Comparison of ENCODE assay signal across 8 mouse cellular contexts in genomic region chr1:134067143-134067619, GRCm38 (mm10). TPM values are rescaled to one million over a fixed set of nuclear protein-coding genes. Genes with fewer than 3 reads are reported as not detected.
A peak's percentile ranks its signal among the peaks of the same experiment; 100 is the strongest.
DNase-seq lines count a peak whose midpoint lies in the region; ATAC-seq lines count a peak whose summit lies in the region.

No protein-coding gene starts in this region.

- WGBS in heart, embryonic 10.5 days: 17% methylated on average over 8 of the region's 8 CpGs
- WGBS in embryonic facial prominence, embryonic 15.5 days: 13% methylated on average over 8 of the region's 8 CpGs
- 5% methylated on average over 8 of the region's 8 CpGs for WGBS in intestine, embryonic 14.5 days

- H3K27ac ChIP-seq in heart, embryonic 10.5 days: peak overlapping the region; percentile 64
- peak overlapping the region; percentile 68; the same call in 1 of the 2 replicates for H3K27ac ChIP-seq in embryonic facial prominence, embryonic 15.5 days (replicated peaks)
- 0 out of 2 replicates have a peak overlapping the region, but pooled peaks have one; percentile 38 for H3K27ac ChIP-seq in intestine, embryonic 14.5 days (ENCODE audit: low read depth)

- H3K4me1 ChIP-seq in heart, embryonic 10.5 days: peaks cover 80% of the 10 kb centered on the region
- H3K4me1 ChIP-seq in embryonic facial prominence, embryonic 15.5 days: peaks cover 66% of the 10 kb centered on the region
- H3K4me1 ChIP-seq in intestine, embryonic 14.5 days (replicated peaks; ENCODE audit: control insufficient read depth, insufficient read depth, low read length): peaks cover 69% of the 10 kb centered on the region

- H3K9ac ChIP-seq in embryonic facial prominence, embryonic 15.5 days: no peak overlapping the region
- no peak overlapping the region for H3K9ac ChIP-seq in intestine, embryonic 14.5 days (ENCODE audit: low read length)

- no peaks in the 10 kb centered on the region for H3K9me3 ChIP-seq in heart, embryonic 10.5 days
- H3K9me3 ChIP-seq in embryonic facial prominence, embryonic 15.5 days (replicated peaks): no peaks in the 10 kb centered on the region
- no peaks in the 10 kb centered on the region for H3K9me3 ChIP-seq in intestine, embryonic 14.5 days (ENCODE audit: control insufficient read depth, low read length)

- H3K4me2 ChIP-seq in embryonic facial prominence, embryonic 15.5 days (replicated peaks): no peak overlapping the region
- H3K4me2 ChIP-seq in intestine, embryonic 14.5 days (ENCODE audit: low read length): no peak overlapping the region

- H3K4me3 ChIP-seq in heart, embryonic 10.5 days: no peak overlapping the region
- no peak overlapping the region for H3K4me3 ChIP-seq in embryonic facial prominence, embryonic 15.5 days (replicated peaks)
- H3K4me3 ChIP-seq in intestine, embryonic 14.5 days (ENCODE audit: low read depth, low read length): no peak overlapping the region

- no peak for DNase-seq in heart, embryonic 10.5 days (ENCODE audit: low spot score)
- no peak for DNase-seq in heart, adult 8-10 months (ENCODE audit: low spot score)
- DNase-seq in intestine, embryonic 14.5 days (ENCODE audit: low spot score): no peak
- DNase-seq in lung, adult 18-20 months: peak; percentile 93 to 95
- peak; percentile 47 for DNase-seq in skeletal muscle tissue, adult 2 months (ENCODE audit: low read depth, low spot score)
- no peak for DNase-seq in cerebellum, postnatal 36 days
- DNase-seq in right cerebral cortex, postnatal 36 days (ENCODE audit: low spot score in 2 of 2): no peak

- peak; percentile 41 for ATAC-seq in embryonic facial prominence, embryonic 15.5 days (ENCODE audit: insufficient number of reproducible peaks, low FRiP score, low TSS enrichment, low read depth)
- peak; percentile 80 for ATAC-seq in intestine, embryonic 14.5 days (replicated peaks; ENCODE audit: low FRiP score, low TSS enrichment, low read depth)

- no peaks in the 10 kb centered on the region for H3K36me3 ChIP-seq in heart, embryonic 10.5 days
- no peaks in the 10 kb centered on the region for H3K36me3 ChIP-seq in embryonic facial prominence, embryonic 15.5 days
- no peaks in the 10 kb centered on the region for H3K36me3 ChIP-seq in intestine, embryonic 14.5 days (ENCODE audit: control insufficient read depth, insufficient read depth, low read length)

- H3K27me3 ChIP-seq in heart, embryonic 10.5 days (ENCODE audit: insufficient read depth, poor library complexity, severe bottlenecking): no peaks in the 10 kb centered on the region
- H3K27me3 ChIP-seq in embryonic facial prominence, embryonic 15.5 days: no peaks in the 10 kb centered on the region
- no peaks in the 10 kb centered on the region for H3K27me3 ChIP-seq in intestine, embryonic 14.5 days (replicated peaks; ENCODE audit: control insufficient read depth, insufficient read depth, low read length)

RNA-seq across cellular contexts. Expression of gene Btg2, which starts 11.7 kb away (rescaled TPM):
- polyA plus RNA-seq in heart, embryonic 10.5 days (2016; fragmentation: Nextera tagmentation; extraction: Ambion mirVana): 26.1 and 34.2 TPM in 2 replicates
- 10 to 100 TPM; 18.3 to 35.3 (median 28.0) TPM for total RNA-seq in heart, adult 8-10 months (2022)
- polyA plus RNA-seq in embryonic facial prominence, embryonic 15.5 days (2015; fragmentation: Nextera tagmentation; extraction: Ambion mirVana): 39.9 and 41.3 TPM in 2 replicates
- polyA plus RNA-seq in intestine, embryonic 14.5 days (2014; fragmentation: Nextera tagmentation; extraction: Ambion mirVana): 32.6 and 34.6 TPM in 2 replicates

RNA-seq across cellular contexts. Expression of gene Fmod, which starts 30.1 kb away (rescaled TPM):
- polyA plus RNA-seq in heart, embryonic 10.5 days (2016; fragmentation: Nextera tagmentation; extraction: Ambion mirVana): 9.5 and 11.2 TPM in 2 replicates
- 10 to 100 TPM in 1 of 4 experiments, 1 to 10 TPM in 3; 5.9 to 14.1 (median 8.2) TPM for total RNA-seq in heart, adult 8-10 months (2022)
- polyA plus RNA-seq in embryonic facial prominence, embryonic 15.5 days (2015; fragmentation: Nextera tagmentation; extraction: Ambion mirVana): 22.2 and 30.8 TPM in 2 replicates
- 8.2 and 10.4 TPM in 2 replicates for polyA plus RNA-seq in intestine, embryonic 14.5 days (2014; fragmentation: Nextera tagmentation; extraction: Ambion mirVana)

RNA-seq across cellular contexts. Expression of gene Chit1, which starts 43.9 kb away (rescaled TPM):
- 1.1 and 2.0 TPM in 2 replicates for polyA plus RNA-seq in heart, embryonic 10.5 days (2016; fragmentation: Nextera tagmentation; extraction: Ambion mirVana)
- not detected for total RNA-seq in heart, adult 8-10 months (2022)
- 0.61 and 0.67 TPM in 2 replicates for polyA plus RNA-seq in embryonic facial prominence, embryonic 15.5 days (2015; fragmentation: Nextera tagmentation; extraction: Ambion mirVana)
- polyA plus RNA-seq in intestine, embryonic 14.5 days (2014; fragmentation: Nextera tagmentation; extraction: Ambion mirVana): not detected in 2 replicates

Comparison
In these comparisons a context has a peak if more than half of its experiments do, and no peak if none do; other contexts are left out.
1. DNase-seq: peak in lung, adult 18-20 months (2 of 2) and skeletal muscle tissue, adult 2 months (single experiment); none in heart, embryonic 10.5 days (single experiment), heart, adult 8-10 months (single experiment), intestine, embryonic 14.5 days (single experiment), cerebellum, postnatal 36 days (0 of 2) and right cerebral cortex, postnatal 36 days (0 of 2).
2. Peak in every context shown above with its lines, with median percentiles within 50 percentile points of each other: H3K27ac ChIP-seq.